Mouse (Mus musculus): ENCODE measurements around the gene Mtmr14.
A peak's percentile ranks its signal among the peaks of the same experiment; 100 is the strongest.

Gene Mtmr14

GRCm38 (mm10) chr6:113282101-113282802 is 44.6 kb downstream of the Mtmr14 start, which contains the start of gene Cpne9:
Gene Cpne9 (plus strand): TSS chr6:113282307.
- DNase-seq: peak; percentile 38

- DNase-seq: no peak
These were observed 45.3 kb downstream of the Mtmr14 start for GRCm38 (mm10) chr6:113282969-113283368.

DNA sequence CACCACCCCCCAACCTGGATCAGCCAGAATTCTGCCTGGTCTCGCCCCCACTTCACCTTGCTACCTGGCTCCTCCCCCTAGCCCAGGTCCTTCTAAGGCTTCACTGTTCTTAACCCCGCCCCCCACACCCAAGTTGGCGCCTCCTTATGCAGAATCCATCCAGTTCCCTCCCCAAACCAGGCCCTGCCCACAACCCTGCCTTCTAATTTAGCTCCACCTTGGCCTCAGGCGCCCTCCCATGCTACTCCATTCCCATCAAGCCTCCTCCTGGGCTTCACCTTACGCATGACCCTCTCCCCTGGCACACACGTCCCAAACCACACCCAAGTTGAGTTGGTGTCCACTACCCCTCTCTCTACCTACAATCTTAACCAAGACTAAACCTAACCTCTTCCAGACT is 45.9 kb downstream of the Mtmr14 start:
- DNase-seq: no peak

- DNase-seq: no peak
These were observed 47.3 kb downstream of the Mtmr14 start for GRCm38 (mm10) chr6:113284931-113285330.

GRCm38 (mm10) chr6:113286316-113286715 is 48.7 kb downstream of the Mtmr14 start:
- DNase-seq: no peak

- DNase-seq: no peak
These were observed 49.6 kb downstream of the Mtmr14 start for GRCm38 (mm10) chr6:113287236-113287635.

- no peak for DNase-seq
These were observed 51.7 kb downstream of the Mtmr14 start for GRCm38 (mm10) chr6:113289346-113289745.

GRCm38 (mm10) chr6:113290346-113290745 is 52.7 kb downstream of the Mtmr14 start:
- no peak for DNase-seq

GRCm38 (mm10) chr6:113292938-113293337 is 55.3 kb downstream of the Mtmr14 start:
- DNase-seq: no peak

- no peak for DNase-seq
These were observed 58.4 kb downstream of the Mtmr14 start for GRCm38 (mm10) chr6:113296046-113296445.

- no peak for DNase-seq
These were observed 59.0 kb downstream of the Mtmr14 start for GRCm38 (mm10) chr6:113296639-113297038.

- DNase-seq: no peak
These were observed 63.7 kb downstream of the Mtmr14 start for GRCm38 (mm10) chr6:113301350-113301749.

DNA sequence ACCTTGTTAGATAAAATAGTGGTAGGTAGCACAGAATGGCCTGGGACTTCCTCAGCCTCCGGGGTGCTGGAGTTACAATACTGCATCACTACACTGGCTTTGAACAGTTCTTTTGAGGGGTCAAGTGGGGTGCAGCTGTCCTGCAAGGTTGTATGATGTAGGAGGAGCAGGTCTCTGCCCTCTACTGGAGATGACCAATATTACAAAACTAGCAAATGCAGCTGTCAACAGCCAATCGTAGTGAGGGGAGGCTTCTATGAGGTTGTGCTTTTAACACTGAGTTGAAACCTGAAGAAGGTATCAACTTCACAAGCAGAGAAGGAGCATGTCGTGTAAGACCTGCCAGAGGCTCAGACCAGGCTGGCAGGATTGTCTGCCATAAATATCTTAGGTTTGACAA is 64.6 kb downstream of the Mtmr14 start:
- peak; percentile 29 for DNase-seq

DNA sequence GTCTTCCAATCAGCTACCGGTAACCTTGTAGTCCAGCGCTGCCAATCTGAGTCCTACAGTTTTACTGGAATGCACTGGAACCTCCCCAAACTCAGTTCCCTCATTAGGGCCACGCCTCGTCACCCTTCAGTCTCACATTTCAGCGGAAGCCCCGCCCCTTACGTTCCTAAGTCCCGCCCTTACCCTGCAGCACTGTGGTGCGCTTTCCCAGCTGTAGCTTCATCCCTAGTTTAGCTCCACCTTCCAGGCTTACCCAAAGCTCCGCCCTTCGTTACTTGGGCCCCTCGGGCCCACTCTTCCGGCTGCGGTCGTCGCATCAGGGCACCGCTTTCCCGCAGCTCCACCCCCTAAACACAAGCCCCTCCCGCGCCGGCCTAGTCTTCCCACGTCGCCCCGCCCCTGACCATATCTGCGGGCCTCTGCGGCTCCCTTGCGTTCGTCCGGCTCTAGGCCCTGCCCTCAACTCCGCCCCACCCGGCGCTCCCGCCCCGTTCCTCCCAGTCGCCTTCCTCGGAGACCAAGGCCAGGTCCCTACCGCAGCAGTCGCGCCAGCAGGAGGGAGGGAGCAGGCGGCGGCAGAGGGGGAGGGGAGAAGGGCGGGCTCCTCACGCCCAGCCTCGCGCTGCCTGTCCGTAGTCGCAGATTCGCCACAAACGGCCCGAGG is 68.8 kb downstream of the Mtmr14 start:
- DNase-seq: peak; percentile 99

DNA sequence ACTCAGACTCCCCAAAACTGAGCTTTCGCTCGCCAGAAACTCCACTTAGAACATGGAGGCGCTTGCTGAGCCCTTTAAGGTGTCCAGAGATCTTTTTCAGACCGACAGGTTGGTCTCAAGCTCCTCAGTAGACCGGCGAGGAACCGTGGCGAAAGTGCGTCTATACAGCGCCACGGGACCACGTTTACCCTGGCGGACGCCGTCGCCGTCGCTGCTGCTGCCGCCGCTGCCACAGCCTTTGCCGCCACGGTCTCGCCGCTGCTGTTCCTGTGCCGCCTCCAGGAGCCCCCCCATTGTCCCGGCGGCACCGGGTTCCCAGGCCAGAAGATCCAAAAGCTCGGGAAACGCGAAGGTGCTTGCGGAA is 69.3 kb downstream of the Mtmr14 start, which contains the start of gene Brpf1:
Brpf1 (plus strand) TSS at position 152 of the 364 bp plus-strand sequence.
- DNase-seq: no peak

GRCm38 (mm10) chr6:113307481-113308121 is 70.0 kb downstream of the Mtmr14 start:
- DNase-seq: peak; percentile 69

- peak; percentile 41 for DNase-seq
These were observed 70.5 kb downstream of the Mtmr14 start for GRCm38 (mm10) chr6:113308141-113308540.

DNA sequence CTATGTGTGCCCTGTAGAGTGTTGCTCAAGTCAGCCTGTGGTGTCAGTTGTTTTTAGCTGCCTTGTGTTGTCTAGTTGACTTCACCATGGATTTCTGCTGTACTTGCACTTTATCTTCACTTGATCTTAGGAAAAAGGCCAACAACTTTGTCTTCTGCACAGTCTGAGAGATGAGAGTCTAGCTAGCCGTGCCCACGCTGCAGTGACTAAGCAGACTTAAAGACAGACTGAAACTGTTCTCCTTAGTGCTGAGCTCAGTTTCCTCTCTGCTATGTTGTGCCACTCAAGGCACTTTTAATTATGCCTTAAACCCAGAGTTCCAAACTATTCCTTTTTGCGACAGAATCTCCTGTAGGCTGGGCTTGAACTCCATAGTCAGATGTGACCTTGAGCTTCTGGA is 78.3 kb downstream of the Mtmr14 start:
- DNase-seq: no peak

- DNase-seq: peak; percentile 99
These were observed 89.1 kb downstream of the Mtmr14 start, which contains the start of gene Ogg1 for GRCm38 (mm10) chr6:113326533-113327315. Gene Ogg1 (plus strand): TSS chr6:113326972.

- no peak for DNase-seq
These were observed 91.8 kb downstream of the Mtmr14 start for GRCm38 (mm10) chr6:113329396-113329795.

DNA sequence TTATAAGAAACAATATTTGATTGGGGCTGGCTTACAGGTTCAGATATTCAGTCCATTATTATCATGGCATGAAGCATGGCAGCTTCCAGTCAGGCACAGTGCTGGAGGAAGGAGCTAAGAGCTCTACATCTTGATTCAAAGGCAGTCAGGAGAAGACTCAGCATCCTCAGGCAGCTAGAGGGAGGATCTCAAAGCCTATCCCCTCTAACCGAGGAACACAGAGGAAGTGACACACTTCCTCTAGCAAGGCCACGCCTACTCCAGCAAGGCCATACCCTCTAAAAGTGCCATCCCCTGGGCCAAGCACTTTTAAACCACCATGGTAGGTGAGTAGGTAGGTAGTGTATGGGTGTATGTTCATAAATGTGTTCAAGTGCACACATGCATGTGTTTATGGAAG is 92.9 kb downstream of the Mtmr14 start:
- peak; percentile 43 for DNase-seq

Measured in thymus, postnatal 4 days (tissue).